Mouse (Mus musculus) hindbrain, embryonic 15.5 days (tissue): ENCODE data around the gene Stt3b. TPM values are rescaled to one million over a fixed set of nuclear protein-coding genes. Genes with fewer than 3 reads are reported as not detected.

Experiments
- ATAC-seq: fragments of 200-750 bp; cut with Nextera tagmentation; 2 replicates; pipeline ENCODE4 v1.8.0; 2017; ENCODE audit warnings: low read depth, moderate number of reproducible peaks, moderate TSS enrichment; ENCODE audit not compliant: low FRiP score
- H3K27ac ChIP-seq: fragments of 300-500 bp; sonication (generic); replicated peaks from 2 replicates; pipeline ENCODE4 v1.5.1; 2015; ENCODE audit warnings: mild to moderate bottlenecking, inconsistent platforms
- H3K27me3 ChIP-seq: fragments of 300-500 bp; sonication (generic); 2 replicates; pipeline ENCODE4 v1.6.1; 2015; ENCODE audit warnings: control low read depth, inconsistent platforms
- H3K36me3 ChIP-seq: fragments of 300-500 bp; sonication (generic); 2 replicates; pipeline ENCODE4 v1.6.1; 2015; ENCODE audit warnings: control low read depth, inconsistent platforms
- H3K4me1 ChIP-seq: fragments of 300-500 bp; sonication (generic); replicated peaks from 2 replicates; pipeline ENCODE4 v1.6.1; 2015; ENCODE audit warnings: control low read depth, inconsistent platforms
- H3K4me2 ChIP-seq: fragments of 300-500 bp; sonication (generic); 2 replicates; pipeline ENCODE4 v1.6.1; 2015; ENCODE audit warnings: moderate library complexity, mild to moderate bottlenecking, inconsistent platforms
- H3K4me3 ChIP-seq: fragments of 300-500 bp; sonication (generic); 2 replicates; pipeline ENCODE4 v1.5.1; 2015; ENCODE audit warnings: mild to moderate bottlenecking, inconsistent platforms
- H3K9ac ChIP-seq: fragments of 300-500 bp; sonication (generic); 2 replicates; pipeline ENCODE4 v1.6.1; 2015; ENCODE audit warnings: inconsistent platforms
- H3K9me3 ChIP-seq: fragments of 300-500 bp; sonication (generic); 2 replicates; pipeline ENCODE4 v1.6.1; 2016; ENCODE audit warnings: control low read depth, inconsistent platforms
- WGBS: fragments of 180-500 bp; shearing (Covaris S2); methylation state at CpG from one replicate; pipeline ENCODE4 v1.1.7; 2015; 5-methylcytosine and 5-hydroxymethylcytosine counted together
- polyA plus RNA-seq: library from polyadenylated mRNA; unstranded; fragments of >200 nt; fragmentation: Nextera tagmentation; extraction: Ambion mirVana; gene quantifications from 2 replicates; pipeline ENCODE4 v1.2.1, GENCODE M21; 2015

The Stt3b gene
- polyA plus RNA-seq, 1 experiment from 2014 or later = 101 TPM

DNA sequence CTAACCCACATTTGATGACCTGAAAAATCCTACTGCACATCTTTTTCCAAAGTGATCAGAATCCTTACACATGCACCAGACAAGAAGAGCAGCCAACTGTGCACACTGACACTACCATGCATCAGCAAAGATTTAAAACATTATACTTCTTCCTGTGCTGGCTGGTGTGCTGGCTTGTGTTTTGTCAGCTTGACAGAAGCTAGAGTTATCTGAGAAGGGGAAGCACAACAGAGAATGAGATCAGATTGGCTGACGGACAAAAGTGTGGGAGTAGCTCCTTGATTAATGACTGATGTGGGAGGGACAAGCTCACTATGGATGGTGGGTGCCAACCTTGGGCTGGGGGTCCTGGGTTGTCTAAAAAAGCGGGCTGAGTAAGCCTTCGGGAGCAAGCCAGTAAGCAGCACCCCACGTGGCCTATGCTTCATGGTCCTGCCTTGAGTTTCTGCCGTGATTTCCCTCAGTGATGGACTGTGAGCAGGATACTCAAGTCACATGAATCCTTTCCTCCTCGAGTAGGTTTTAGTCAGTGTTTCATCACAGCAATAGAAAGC lies 52.4 kb downstream of the Stt3b start:
- H3K27me3 ChIP-seq = no peaks in the 10 kb centered on the region
- peaks cover 9% of the 10 kb centered on the region for H3K36me3 ChIP-seq
- no peak overlapping the region for H3K4me3 ChIP-seq
- no peaks in the 10 kb centered on the region for H3K9me3 ChIP-seq
- ATAC-seq = no peak
- H3K4me2 ChIP-seq = no peak overlapping the region
- H3K4me1 ChIP-seq = peaks cover 3% of the 10 kb centered on the region; the same call in 1 of the 2 replicates
- H3K27ac ChIP-seq = no peak overlapping the region
- H3K9ac ChIP-seq = no peak overlapping the region
- WGBS = 72% methylated on average over 6 of the region's 6 CpGs

- peaks cover 60% of the 10 kb centered on the region for H3K36me3 ChIP-seq
- H3K4me3 ChIP-seq = no peak overlapping the region
- no peaks in the 10 kb centered on the region for H3K4me1 ChIP-seq
- H3K9me3 ChIP-seq = no peaks in the 10 kb centered on the region
- no peak overlapping the region for H3K9ac ChIP-seq
- no peaks in the 10 kb centered on the region for H3K27me3 ChIP-seq
- H3K4me2 ChIP-seq = no peak overlapping the region
- H3K27ac ChIP-seq = no peak overlapping the region
- ATAC-seq = no peak
- WGBS = 90% methylated on average over 5 of the region's 5 CpGs
These were observed 61.1 kb downstream of the Stt3b start for GRCm38 (mm10) chr9:115249145-115249544.

GRCm38 (mm10) chr9:115245092-115245491 lies 65.1 kb downstream of the Stt3b start:
- H3K4me1 ChIP-seq = no peaks in the 10 kb centered on the region
- no peak overlapping the region for H3K4me3 ChIP-seq
- H3K27me3 ChIP-seq = no peaks in the 10 kb centered on the region
- H3K9me3 ChIP-seq = no peaks in the 10 kb centered on the region
- no peak overlapping the region for H3K27ac ChIP-seq
- H3K4me2 ChIP-seq = no peak overlapping the region
- H3K9ac ChIP-seq = no peak overlapping the region
- ATAC-seq = no peak
- WGBS = 91% methylated on average over 6 of the region's 6 CpGs
- peaks cover 62% of the 10 kb centered on the region for H3K36me3 ChIP-seq

- Histone ChIP-seq H3K9me3 (no peaks in the 10 kb centered on the region), H3K27ac (no peak overlapping the region), H3K27me3 (no peaks in the 10 kb centered on the region), H3K4me2 (no peak overlapping the region), H3K36me3 (peaks cover 51% of the 10 kb centered on the region), H3K4me1 (no peaks in the 10 kb centered on the region), H3K9ac (no peak overlapping the region), H3K4me3 (no peak overlapping the region)
- ATAC-seq = no peak
- 76% methylated on average over 6 of the region's 6 CpGs for WGBS
These were observed 66.6 kb downstream of the Stt3b start for GRCm38 (mm10) chr9:115243630-115244029.

DNA sequence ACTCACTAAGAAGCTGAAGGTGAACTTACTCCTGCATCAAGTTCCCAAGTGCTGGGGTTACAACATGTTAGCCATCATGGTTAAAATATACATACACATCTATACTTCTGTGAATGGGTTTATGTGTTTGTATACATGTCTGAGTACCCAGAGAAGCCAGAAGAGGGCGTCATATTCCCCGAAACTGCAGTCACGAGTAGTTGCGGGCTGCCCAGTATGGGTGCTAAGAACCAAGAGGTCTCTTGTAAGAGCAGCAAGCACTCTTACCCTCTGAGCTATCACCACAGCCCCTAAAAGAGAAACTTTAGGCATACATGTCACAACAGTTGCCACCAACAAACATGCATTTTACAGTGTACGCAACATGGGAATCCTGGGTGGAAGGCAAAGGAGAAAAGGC lies 70.4 kb downstream of the Stt3b start:
- Histone ChIP-seq H3K36me3 (peaks cover 27% of the 10 kb centered on the region), H3K9me3 (no peaks in the 10 kb centered on the region), H3K9ac (no peak overlapping the region), H3K4me2 (no peak overlapping the region), H3K4me1 (no peaks in the 10 kb centered on the region), H3K27ac (no peak overlapping the region), H3K27me3 (no peaks in the 10 kb centered on the region), H3K4me3 (no peak overlapping the region)
- no peak for ATAC-seq
- 90% methylated on average over 5 of the region's 5 CpGs for WGBS

DNA sequence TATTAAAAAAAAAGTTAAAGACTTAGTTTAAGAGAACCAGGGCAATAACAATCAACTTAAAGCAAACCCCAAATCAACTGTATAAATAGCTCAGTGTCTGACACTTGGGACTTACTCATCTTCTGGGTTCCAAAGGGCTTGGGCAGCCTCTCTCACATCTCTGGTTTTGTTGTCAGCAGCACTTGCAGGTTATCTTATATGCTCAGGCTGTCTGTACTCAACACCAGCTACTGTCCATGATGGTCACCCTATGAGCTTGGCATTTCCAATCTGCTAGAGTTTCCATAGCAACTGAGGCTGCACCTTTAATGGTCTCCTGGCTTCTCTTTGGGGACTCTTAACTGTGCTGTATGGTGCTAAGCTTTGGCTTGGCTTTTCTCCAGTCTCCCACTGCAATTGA lies 72.3 kb downstream of the Stt3b start:
- no peaks in the 10 kb centered on the region for H3K4me1 ChIP-seq
- H3K4me3 ChIP-seq = no peak overlapping the region
- peaks cover 14% of the 10 kb centered on the region for H3K36me3 ChIP-seq
- H3K4me2 ChIP-seq = no peak overlapping the region
- no peak overlapping the region for H3K27ac ChIP-seq
- ATAC-seq = no peak
- H3K9me3 ChIP-seq = no peaks in the 10 kb centered on the region
- H3K27me3 ChIP-seq = no peaks in the 10 kb centered on the region
- no peak overlapping the region for H3K9ac ChIP-seq

GRCm38 (mm10) chr9:115236352-115236841 lies 73.8 kb downstream of the Stt3b start:
- Histone ChIP-seq H3K4me1 (no peaks in the 10 kb centered on the region), H3K36me3 (peaks cover 9% of the 10 kb centered on the region; the same call in 1 of the 2 replicates), H3K4me2 (no peak overlapping the region), H3K27me3 (no peaks in the 10 kb centered on the region), H3K9me3 (no peaks in the 10 kb centered on the region), H3K4me3 (no peak overlapping the region), H3K27ac (no peak overlapping the region), H3K9ac (no peak overlapping the region)
- WGBS = 77% methylated on average over 8 of the region's 8 CpGs
- no peak for ATAC-seq

DNA sequence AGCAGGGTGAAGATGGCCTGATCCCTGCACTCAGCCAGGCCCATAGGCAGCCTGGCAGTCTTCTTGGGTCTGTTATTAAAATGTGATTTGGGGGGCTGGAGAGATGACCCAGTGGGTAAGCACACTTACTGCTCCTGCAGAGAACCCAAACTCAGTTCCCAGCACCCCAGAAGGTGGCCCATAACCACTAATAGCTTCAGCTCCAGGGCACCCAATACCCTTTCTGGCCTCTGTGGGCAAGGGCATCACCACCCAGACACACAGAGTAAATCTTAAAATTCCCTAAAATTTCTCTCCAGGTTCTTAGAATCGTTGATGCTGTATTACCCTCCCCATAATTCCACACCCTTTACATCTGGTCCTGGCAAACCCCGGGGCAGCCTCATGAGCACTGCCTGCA lies 75.7 kb downstream of the Stt3b start:
- H3K27ac ChIP-seq = no peak overlapping the region
- no peak overlapping the region for H3K4me2 ChIP-seq
- no peaks in the 10 kb centered on the region for H3K9me3 ChIP-seq
- H3K4me1 ChIP-seq = no peaks in the 10 kb centered on the region
- H3K27me3 ChIP-seq = no peaks in the 10 kb centered on the region
- no peak overlapping the region for H3K9ac ChIP-seq
- no peaks in the 10 kb centered on the region for H3K36me3 ChIP-seq
- ATAC-seq = no peak
- 98% methylated on average over 2 of the region's 2 CpGs for WGBS
- no peak overlapping the region for H3K4me3 ChIP-seq

DNA sequence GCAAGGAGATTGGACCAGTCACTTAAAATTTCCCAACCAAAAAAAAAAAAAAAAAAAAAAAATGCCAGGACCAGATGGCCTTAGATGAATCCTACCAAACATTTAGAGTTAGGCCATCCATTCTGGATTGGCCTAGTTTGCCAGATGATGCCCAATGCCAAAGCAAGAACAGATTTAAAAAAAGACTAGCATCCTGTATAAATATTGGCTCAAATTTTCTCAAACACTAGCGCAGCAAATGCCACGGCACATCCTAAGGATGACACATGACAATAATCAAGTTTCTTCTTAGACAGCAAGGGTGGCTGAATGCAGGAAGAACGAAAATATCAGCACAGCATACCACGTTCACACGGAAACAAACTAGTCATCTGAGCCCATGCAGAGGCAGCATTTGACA lies 76.5 kb downstream of the Stt3b start:
- Histone ChIP-seq H3K4me2 (no peak overlapping the region), H3K4me3 (no peak overlapping the region), H3K9ac (no peak overlapping the region), H3K9me3 (no peaks in the 10 kb centered on the region), H3K4me1 (no peaks in the 10 kb centered on the region), H3K36me3 (no peaks in the 10 kb centered on the region), H3K27me3 (no peaks in the 10 kb centered on the region), H3K27ac (no peak overlapping the region)
- no peak for ATAC-seq
- WGBS = 93% methylated on average over 5 of the region's 5 CpGs

- 75% methylated on average over 3 of the region's 3 CpGs for WGBS
- H3K4me3 ChIP-seq = no peak overlapping the region
- no peaks in the 10 kb centered on the region for H3K4me1 ChIP-seq
- H3K27ac ChIP-seq = no peak overlapping the region
- H3K9ac ChIP-seq = no peak overlapping the region
- no peak for ATAC-seq
- no peaks in the 10 kb centered on the region for H3K27me3 ChIP-seq
- no peaks in the 10 kb centered on the region for H3K36me3 ChIP-seq
- H3K9me3 ChIP-seq = no peaks in the 10 kb centered on the region
- H3K4me2 ChIP-seq = no peak overlapping the region
These were observed 78.7 kb downstream of the Stt3b start for GRCm38 (mm10) chr9:115231476-115231875.

- H3K9ac ChIP-seq = no peak overlapping the region
- H3K36me3 ChIP-seq = no peaks in the 10 kb centered on the region
- 24% methylated on average over 3 of the region's 3 CpGs for WGBS
- H3K4me2 ChIP-seq = no peak overlapping the region
- no peaks in the 10 kb centered on the region for H3K27me3 ChIP-seq
- H3K9me3 ChIP-seq = no peaks in the 10 kb centered on the region
- no peak overlapping the region for H3K27ac ChIP-seq
- ATAC-seq = no peak
- H3K4me1 ChIP-seq = no peaks in the 10 kb centered on the region
- H3K4me3 ChIP-seq = no peak overlapping the region
These were observed 80.1 kb downstream of the Stt3b start for GRCm38 (mm10) chr9:115230141-115230540.

DNA sequence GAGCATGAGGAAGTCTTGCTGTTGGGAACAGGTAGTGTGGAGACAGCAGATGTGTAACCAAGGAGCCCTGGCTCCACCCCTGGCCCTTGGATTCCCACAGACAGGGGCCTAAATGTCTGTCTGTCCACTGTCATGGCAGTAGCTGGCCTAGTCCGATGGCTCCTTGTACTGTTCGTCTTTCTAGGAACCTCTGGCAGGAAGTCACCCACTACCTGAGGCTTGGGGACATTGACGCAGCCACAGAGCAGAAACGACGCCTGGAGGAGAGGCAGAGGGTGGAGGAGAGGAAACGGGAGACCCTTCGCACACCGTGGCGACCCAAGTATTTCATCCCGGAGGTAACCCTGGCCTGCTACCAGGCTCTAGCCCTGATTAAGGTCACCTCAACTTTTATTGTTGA lies 80.5 kb downstream of the Stt3b start:
- Histone ChIP-seq H3K9me3 (no peaks in the 10 kb centered on the region), H3K4me2 (no peak overlapping the region), H3K4me1 (no peaks in the 10 kb centered on the region), H3K27me3 (no peaks in the 10 kb centered on the region), H3K4me3 (no peak overlapping the region), H3K27ac (no peak overlapping the region), H3K36me3 (no peaks in the 10 kb centered on the region), H3K9ac (no peak overlapping the region)
- 79% methylated on average over 10 of the region's 10 CpGs for WGBS
- no peak for ATAC-seq

DNA sequence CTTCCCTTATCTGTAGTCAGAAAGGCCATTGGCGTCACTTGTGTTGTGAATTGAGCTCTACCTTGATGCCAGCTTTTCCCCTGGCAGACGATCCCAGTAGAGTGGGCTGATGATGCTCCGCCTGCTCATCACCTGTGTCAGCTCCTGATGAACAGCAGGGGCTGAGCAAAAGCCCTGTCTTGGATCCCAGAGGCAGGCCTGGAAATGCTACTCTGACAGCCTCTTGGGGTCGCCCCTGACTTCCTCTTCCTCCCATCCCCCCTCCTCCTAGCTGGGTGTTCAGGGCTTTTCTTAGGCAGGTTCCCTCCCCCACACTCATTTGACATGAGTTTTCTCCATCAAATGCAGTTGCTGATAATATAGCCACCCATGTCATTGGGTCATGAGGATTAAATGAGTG lies 81.1 kb downstream of the Stt3b start:
- ATAC-seq = no peak
- no peak overlapping the region for H3K4me2 ChIP-seq
- no peak overlapping the region for H3K9ac ChIP-seq
- 75% methylated on average over 4 of the region's 4 CpGs for WGBS
- no peaks in the 10 kb centered on the region for H3K4me1 ChIP-seq
- no peak overlapping the region for H3K4me3 ChIP-seq
- no peak overlapping the region for H3K27ac ChIP-seq
- H3K9me3 ChIP-seq = no peaks in the 10 kb centered on the region
- H3K27me3 ChIP-seq = no peaks in the 10 kb centered on the region
- H3K36me3 ChIP-seq = no peaks in the 10 kb centered on the region
